Mouse (Mus musculus) erythroblast, embryonic 14.5 days (primary cell): ENCODE measurements around the gene Mum1.

Experiments
- GATA1 ChIP-seq: IDR thresholded peaks from 2 replicates; pipeline ENCODE4 v1.6.1; 2012; ENCODE audit warnings: low read length, inconsistent platforms, mixed read lengths
- TAL1 ChIP-seq: IDR thresholded peaks from 3 replicates; pipeline ENCODE4 v1.6.1; 2012; ENCODE audit warnings: low read length, inconsistent platforms, mixed read lengths

DNA sequence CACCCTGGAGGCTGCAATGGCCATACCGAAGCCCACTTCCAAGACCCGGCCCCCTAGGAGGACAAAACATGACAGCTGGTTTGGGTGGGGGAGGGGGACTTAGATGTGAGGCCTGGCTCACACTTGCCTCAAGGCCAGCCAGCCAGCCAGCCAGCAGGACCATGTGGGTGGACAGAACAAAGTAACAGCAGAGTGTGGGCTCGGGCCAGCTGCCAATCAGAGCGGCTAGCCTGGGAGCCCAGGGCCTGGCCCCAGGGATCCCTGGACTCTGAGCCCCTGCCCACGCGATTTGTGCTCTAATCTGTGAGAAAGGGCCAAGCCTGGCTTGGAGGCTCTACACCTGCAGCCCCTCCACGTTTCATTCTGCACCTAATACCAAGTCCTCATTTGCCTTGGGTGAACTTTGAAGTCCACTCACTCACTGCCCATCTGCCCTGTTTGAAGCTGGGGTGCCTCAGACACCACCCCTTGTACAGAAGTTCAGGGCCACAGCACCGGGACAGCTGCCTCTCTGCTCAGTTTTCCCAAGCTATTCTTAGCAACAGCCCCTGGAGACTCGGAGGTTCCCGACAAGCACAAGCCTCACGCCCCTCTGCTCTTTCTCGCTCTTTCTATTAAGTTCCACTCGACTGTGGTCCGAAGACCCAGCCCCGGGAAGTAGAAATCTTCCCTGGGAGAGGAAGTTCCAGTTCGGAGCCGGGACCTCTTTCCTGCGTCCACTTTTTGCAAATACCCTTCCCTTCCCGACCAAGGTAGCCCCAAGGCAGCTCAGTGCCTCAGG is 33.8 kb downstream of the Mum1 start:
- TF ChIP-seq TAL1 (no peak), GATA1 (no peak)
